Mouse (Mus musculus) bone marrow macrophage, adult 2 months (primary cell): ENCODE measurements around the gene Itgal.

ENCODE experiments used
- CTCF ChIP-seq: IDR thresholded peaks from 2 replicates; pipeline ENCODE4 v1.5.1; 2012; ENCODE audit warnings: low read depth, mild to moderate bottlenecking, low read length, moderate library complexity
- POLR2A ChIP-seq: IDR thresholded peaks from 2 replicates; pipeline ENCODE4 v1.6.1; 2012; ENCODE audit warnings: mild to moderate bottlenecking, low read depth, low read length, borderline replicate concordance

DNA sequence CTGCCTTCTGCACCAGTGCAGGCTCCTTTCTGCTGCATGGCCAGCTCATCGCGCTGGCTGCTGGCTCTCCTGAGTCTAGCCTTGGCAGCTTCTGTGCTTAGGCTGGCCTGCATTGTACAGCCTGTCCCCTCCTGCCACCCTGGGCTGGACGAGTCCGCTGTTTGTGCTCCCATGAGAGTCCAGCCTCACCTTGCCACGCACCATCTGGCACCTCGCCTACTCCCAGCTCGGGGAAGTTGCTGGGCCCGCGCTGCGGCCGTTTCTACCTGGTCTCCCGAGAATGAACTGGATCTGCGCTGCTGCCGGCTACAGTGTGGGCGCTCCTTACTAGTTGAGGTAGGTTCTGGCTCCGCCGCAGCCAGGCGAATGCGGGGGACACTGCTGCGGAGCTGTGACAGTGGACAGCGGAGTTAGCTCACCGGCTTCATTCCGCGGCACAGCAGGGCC is 67.4 kb downstream of the Itgal start:
- TF ChIP-seq POLR2A (no peak), CTCF (no peak)
